Mouse (Mus musculus) gastrocnemius, adult 2 months (tissue): ENCODE measurements around the gene Cnot2. TPM values are rescaled to one million over a fixed set of nuclear protein-coding genes. Genes with fewer than 3 reads are reported as not detected.

Experiments used
- DNase-seq: peaks from one replicate; pipeline ENCODE4 v3.0.0; 2022
- H3K27ac ChIP-seq: fragments of 200-600 bp; 2 replicates; pipeline ENCODE4 v1.8.1; 2022; ENCODE audit warnings: mild to moderate bottlenecking
- H3K4me3 ChIP-seq: fragments of 200-600 bp; 2 replicates; pipeline ENCODE4 v1.8.1; 2022; ENCODE audit warnings: mild to moderate bottlenecking, moderate library complexity
- CTCF ChIP-seq: fragments of 200-600 bp; IDR thresholded peaks from 2 replicates; pipeline ENCODE4 v1.8.1; 2022; ENCODE audit warnings: antibody characterized with exemption, mild to moderate bottlenecking, moderate library complexity
- intact Hi-C: fragments of 180-260 bp; cut with DNase I; formaldehyde crosslinking; loops from one replicate; pipeline ENCODE4 v1.15.1; 2025
- total RNA-seq, 2 experiments: library from RNA; stranded (reverse); gene quantifications; 2 replicates each; pipeline ENCODE4 v1.2.3; 2021

The Cnot2 gene
- total RNA-seq, 2 experiments from 2014 or later, result 36.7 to 40.0 TPM

GRCm38 (mm10) chr10:116492768-116493167 is 88.5 kb downstream of the Cnot2 start:
- Histone ChIP-seq H3K4me3 (no peak overlapping the region), H3K27ac (no peak overlapping the region)
- intact Hi-C loops, result loop anchor here (10.0 kb wide), 1 partner anchor 862 kb away; no protein-coding TSS in a partner anchor
- no peak for TF ChIP-seq CTCF
- DNase-seq, result no peak

GRCm38 (mm10) chr10:116486895-116487747 is 94.2 kb downstream of the Cnot2 start:
- DNase-seq, result no peak
- Histone ChIP-seq H3K4me3 (no peak overlapping the region), H3K27ac (no peak overlapping the region)
- intact Hi-C loops, result no loop called here
- no peak for TF ChIP-seq CTCF

- H3K27ac ChIP-seq, result no peak overlapping the region
- DNase-seq, result no peak
- intact Hi-C loops, result no loop called here
- TF ChIP-seq CTCF, result no peak
- no peak overlapping the region for H3K4me3 ChIP-seq
These were observed 99.4 kb downstream of the Cnot2 start for GRCm38 (mm10) chr10:116481917-116482316.

GRCm38 (mm10) chr10:116480988-116481387 is 100.3 kb downstream of the Cnot2 start:
- intact Hi-C loops, result no loop called here
- peak; percentile 28; the same call in 1 of the 2 replicates for TF ChIP-seq CTCF
- Histone ChIP-seq H3K27ac (no peak overlapping the region), H3K4me3 (no peak overlapping the region)
- no peak for DNase-seq

- TF ChIP-seq CTCF, result no peak
- intact Hi-C loops, result loop anchor here (10.0 kb wide), 1 partner anchor 142 kb away; no protein-coding TSS in a partner anchor
- no peak for DNase-seq
- Histone ChIP-seq H3K27ac (no peak overlapping the region), H3K4me3 (no peak overlapping the region)
These were observed 104.8 kb downstream of the Cnot2 start for GRCm38 (mm10) chr10:116476559-116476958.

- H3K27ac ChIP-seq, result no peak overlapping the region
- TF ChIP-seq CTCF, result no peak
- H3K4me3 ChIP-seq, result no peak overlapping the region
- no peak for DNase-seq
- intact Hi-C loops, result loop anchor here (10.0 kb wide), 1 partner anchor 141 kb away; no protein-coding TSS in a partner anchor
These were observed 105.6 kb downstream of the Cnot2 start for GRCm38 (mm10) chr10:116475725-116476124.

GRCm38 (mm10) chr10:116473759-116474549 is 107.4 kb downstream of the Cnot2 start, which contains the start of gene Kcnmb4:
Gene Kcnmb4 (minus strand): TSS chr10:116473878.
- no peak for TF ChIP-seq CTCF
- peak; percentile 55 for DNase-seq
- Histone ChIP-seq H3K27ac (no peak within 1 kb of the TSS), H3K4me3 (peak within 1 kb of the TSS; percentile 76)
- intact Hi-C loops, result loop anchor here (10.0 kb wide), 1 partner anchor 139 kb away; no protein-coding TSS in a partner anchor

GRCm38 (mm10) chr10:116473071-116473758 is 108.1 kb downstream of the Cnot2 start:
- Histone ChIP-seq H3K27ac (no peak overlapping the region), H3K4me3 (peak overlapping the region; percentile 76)
- intact Hi-C loops, result loop anchor here (10.0 kb wide), 1 partner anchor 138 kb away; no protein-coding TSS in a partner anchor
- TF ChIP-seq CTCF, result no peak
- DNase-seq, result no peak

GRCm38 (mm10) chr10:116472579-116472978 is 108.7 kb downstream of the Cnot2 start:
- peak overlapping the region; percentile 76 for H3K4me3 ChIP-seq
- intact Hi-C loops, result loop anchor here (10.0 kb wide), 1 partner anchor 138 kb away; no protein-coding TSS in a partner anchor
- H3K27ac ChIP-seq, result no peak overlapping the region
- no peak for TF ChIP-seq CTCF
- no peak for DNase-seq

GRCm38 (mm10) chr10:116470306-116470925 is 110.9 kb downstream of the Cnot2 start:
- no peak for TF ChIP-seq CTCF
- H3K27ac ChIP-seq, result no peak overlapping the region
- intact Hi-C loops, result loop anchor here (10.0 kb wide), 1 partner anchor 136 kb away; no protein-coding TSS in a partner anchor
- no peak for DNase-seq
- no peak overlapping the region for H3K4me3 ChIP-seq

- DNase-seq, result no peak
- no peak for TF ChIP-seq CTCF
- intact Hi-C loops, result no loop called here
- Histone ChIP-seq H3K27ac (no peak overlapping the region), H3K4me3 (no peak overlapping the region)
These were observed 113.2 kb downstream of the Cnot2 start for GRCm38 (mm10) chr10:116468094-116468493.
